Mouse (Mus musculus) limb, embryonic 15.5 days (tissue): ENCODE data around the gene Cyct. TPM values are rescaled to one million over a fixed set of nuclear protein-coding genes. Genes with fewer than 3 reads are reported as not detected.

Experiments used
- ATAC-seq: fragments of 200-750 bp; cut with Nextera tagmentation; 2 replicates; pipeline ENCODE4 v1.8.0; 2017; ENCODE audit warnings: low read depth, moderate TSS enrichment; ENCODE audit not compliant: insufficient number of reproducible peaks, low FRiP score, low TSS enrichment
- H3K27ac ChIP-seq: fragments of 300-500 bp; sonication (generic); 2 replicates; pipeline ENCODE4 v1.5.1; 2015; ENCODE audit warnings: moderate library complexity, mild to moderate bottlenecking, inconsistent platforms
- H3K27me3 ChIP-seq: fragments of 300-500 bp; sonication (generic); 2 replicates; pipeline ENCODE4 v1.6.1; 2015; ENCODE audit warnings: inconsistent platforms
- H3K36me3 ChIP-seq: fragments of 300-500 bp; sonication (generic); 2 replicates; pipeline ENCODE4 v1.6.1; 2015; ENCODE audit warnings: inconsistent platforms
- H3K4me1 ChIP-seq: fragments of 300-500 bp; sonication (generic); 2 replicates; pipeline ENCODE4 v1.6.1; 2015; ENCODE audit warnings: inconsistent platforms
- H3K4me2 ChIP-seq: fragments of 300-500 bp; sonication (generic); 2 replicates; pipeline ENCODE4 v1.6.1; 2015; ENCODE audit warnings: mild to moderate bottlenecking, inconsistent platforms
- H3K4me3 ChIP-seq: fragments of 300-500 bp; sonication (generic); 2 replicates; pipeline ENCODE4 v1.5.1; 2015; ENCODE audit warnings: mild to moderate bottlenecking, inconsistent platforms
- H3K9ac ChIP-seq: fragments of 300-500 bp; sonication (generic); 2 replicates; pipeline ENCODE4 v1.6.1; 2015; ENCODE audit warnings: inconsistent platforms
- H3K9me3 ChIP-seq: fragments of 300-500 bp; sonication (generic); 2 replicates; pipeline ENCODE4 v1.6.1; 2016; ENCODE audit warnings: inconsistent platforms
- WGBS: fragments of 180-500 bp; shearing (Covaris S2); methylation state at CpG from one replicate; pipeline ENCODE4 v1.1.7; 2015; 5-methylcytosine and 5-hydroxymethylcytosine counted together
- polyA plus RNA-seq: library from polyadenylated mRNA; unstranded; fragments of >200 nt; fragmentation: Nextera tagmentation; extraction: Ambion mirVana; gene quantifications from 2 replicates; pipeline ENCODE4 v1.2.1, GENCODE M21; 2015

Cyct gene
- polyA plus RNA-seq, 1 experiment from 2014 or later, result not detected

GRCm38 (mm10) chr2:76369821-76370655 is 9.8 kb upstream of the Cyct start, which contains the start of gene Rbm45:
Gene Rbm45, plus strand, starts transcription at chr2:76369984.
- Histone ChIP-seq H3K27ac (peak within 1 kb of the TSS; percentile 52; the same call in 1 of the 2 replicates), H3K4me1 (peaks cover 8% of the 10 kb centered on the region), H3K27me3 (no peaks in the 10 kb centered on the region), H3K4me3 (peak within 1 kb of the TSS; percentile 75), H3K4me2 (peak within 1 kb of the TSS; percentile 91), H3K9ac (peak within 1 kb of the TSS; percentile 76), H3K36me3 (peaks cover 18% of the 10 kb centered on the region), H3K9me3 (no peaks in the 10 kb centered on the region)
- under 1% methylated on average over 61 of the region's 61 CpGs for WGBS
- ATAC-seq, result peak; percentile 71; the same call in 1 of the 2 replicates

GRCm38 (mm10) chr2:76368861-76369660 is 8.8 kb upstream of the Cyct start:
- Histone ChIP-seq H3K4me1 (peaks cover 8% of the 10 kb centered on the region), H3K9me3 (no peaks in the 10 kb centered on the region), H3K36me3 (peaks cover 12% of the 10 kb centered on the region), H3K9ac (no peak overlapping the region), H3K27me3 (no peaks in the 10 kb centered on the region), H3K4me2 (peak overlapping the region; percentile 91; the same call in 1 of the 2 replicates), H3K27ac (no peak overlapping the region), H3K4me3 (no peak overlapping the region)
- 72% methylated on average over 13 of the region's 13 CpGs for WGBS
- ATAC-seq, result no peak

DNA sequence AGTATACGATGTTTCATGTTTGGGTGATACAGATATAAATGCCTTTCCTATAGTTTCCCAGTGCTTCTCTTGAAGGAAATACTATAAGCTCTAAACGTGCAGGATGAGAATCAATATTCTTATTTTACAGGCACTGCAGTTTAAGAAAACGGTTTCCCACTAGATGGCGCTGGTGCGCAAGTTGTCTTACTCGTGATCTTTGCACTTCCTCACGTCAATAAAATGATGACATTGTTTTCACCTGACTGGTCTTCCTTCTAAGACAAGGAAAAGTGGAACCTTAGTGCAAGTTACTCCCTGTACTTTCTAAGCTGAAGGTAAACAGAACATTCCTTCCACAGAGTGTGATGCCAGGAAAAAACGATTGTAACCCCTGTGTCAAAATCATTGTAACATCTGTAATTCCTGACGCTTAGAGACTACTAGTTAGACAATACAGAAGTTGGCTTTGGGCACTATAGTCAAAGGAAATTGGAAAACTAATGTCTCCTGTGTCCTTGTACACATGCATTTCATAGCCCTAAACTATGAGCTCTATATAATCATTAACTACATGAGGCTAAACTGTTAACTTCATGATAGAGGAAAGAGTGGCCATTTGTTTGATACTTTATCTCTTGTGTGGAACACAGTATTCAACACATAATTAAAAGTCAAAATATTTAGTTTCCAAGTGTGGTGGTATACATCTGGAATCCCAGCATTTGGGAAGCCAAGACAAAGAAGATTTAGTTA is 7.1 kb upstream of the Cyct start:
- Histone ChIP-seq H3K9ac (no peak overlapping the region), H3K4me2 (no peak overlapping the region), H3K36me3 (no peaks in the 10 kb centered on the region), H3K4me3 (no peak overlapping the region), H3K4me1 (peaks cover 8% of the 10 kb centered on the region), H3K27ac (no peak overlapping the region), H3K27me3 (no peaks in the 10 kb centered on the region), H3K9me3 (no peaks in the 10 kb centered on the region)
- ATAC-seq, result no peak
- 16% methylated on average over 9 of the region's 9 CpGs for WGBS

DNA sequence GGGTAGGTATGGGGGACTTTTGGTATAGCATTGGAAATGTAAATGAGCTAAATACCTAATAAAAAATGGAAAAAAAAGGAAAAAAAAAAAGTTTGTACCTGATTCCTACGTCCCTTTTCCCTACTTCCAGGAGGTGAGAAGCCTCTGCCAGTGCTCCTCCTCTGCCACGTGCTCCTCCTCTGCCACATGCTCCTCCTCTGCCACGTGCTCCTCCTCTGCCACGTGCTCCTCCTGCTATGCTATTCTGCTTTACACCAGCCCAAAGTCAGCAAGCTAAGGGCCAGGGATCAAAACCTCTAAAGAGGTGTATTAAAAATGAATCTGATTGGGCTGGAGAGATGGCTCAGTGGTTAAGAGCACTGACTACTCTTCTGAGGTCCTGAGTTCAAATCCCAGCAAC is 5.6 kb upstream of the Cyct start:
- H3K27me3 ChIP-seq, result no peaks in the 10 kb centered on the region
- 69% methylated on average over 4 of the region's 4 CpGs for WGBS
- no peak overlapping the region for H3K4me2 ChIP-seq
- no peak overlapping the region for H3K27ac ChIP-seq
- no peaks in the 10 kb centered on the region for H3K9me3 ChIP-seq
- H3K9ac ChIP-seq, result no peak overlapping the region
- H3K4me1 ChIP-seq, result peaks cover 5% of the 10 kb centered on the region
- no peak overlapping the region for H3K4me3 ChIP-seq
- ATAC-seq, result no peak
- no peaks in the 10 kb centered on the region for H3K36me3 ChIP-seq

- no peak for ATAC-seq
- Histone ChIP-seq H3K27me3 (no peaks in the 10 kb centered on the region), H3K36me3 (no peaks in the 10 kb centered on the region), H3K9me3 (no peaks in the 10 kb centered on the region), H3K4me1 (no peaks in the 10 kb centered on the region), H3K4me3 (no peak overlapping the region), H3K27ac (no peak overlapping the region), H3K4me2 (no peak overlapping the region), H3K9ac (no peak overlapping the region)
- WGBS, result 33% methylated on average over 2 of the region's 2 CpGs
Observed at GRCm38 (mm10) chr2:76362111-76362510, 1.9 kb upstream of the Cyct start.

DNA sequence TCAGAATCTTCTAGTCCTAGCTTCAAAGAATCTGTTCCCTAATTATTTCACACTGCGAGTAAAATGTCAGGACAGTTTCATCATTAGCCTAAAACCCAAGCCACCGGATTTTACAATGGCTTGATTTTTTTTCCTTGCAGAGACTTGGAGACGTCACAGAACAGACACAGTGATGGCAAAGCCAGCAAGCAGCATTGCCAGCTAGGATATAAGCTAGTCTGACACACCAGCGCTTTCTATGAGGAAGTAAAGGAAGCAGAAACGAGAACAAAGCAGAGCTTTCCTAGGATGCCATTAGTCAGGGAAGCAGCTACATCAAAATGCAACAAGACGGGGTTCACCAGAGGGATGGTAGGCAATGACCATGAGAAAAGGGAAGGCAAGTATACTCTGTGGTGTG is 12.4 kb downstream of the Cyct start:
- no peak overlapping the region for H3K4me3 ChIP-seq
- no peak overlapping the region for H3K9ac ChIP-seq
- H3K36me3 ChIP-seq, result no peaks in the 10 kb centered on the region
- no peak overlapping the region for H3K4me2 ChIP-seq
- ATAC-seq, result no peak
- no peaks in the 10 kb centered on the region for H3K4me1 ChIP-seq
- no peak overlapping the region for H3K27ac ChIP-seq
- 69% methylated on average over 6 of the region's 6 CpGs for WGBS
- H3K9me3 ChIP-seq, result no peaks in the 10 kb centered on the region
- H3K27me3 ChIP-seq, result no peaks in the 10 kb centered on the region

GRCm38 (mm10) chr2:76342146-76342545 is 18.1 kb downstream of the Cyct start:
- Histone ChIP-seq H3K4me2 (no peak overlapping the region), H3K9me3 (no peaks in the 10 kb centered on the region), H3K4me1 (peaks cover 8% of the 10 kb centered on the region; the same call in 1 of the 2 replicates), H3K4me3 (no peak overlapping the region), H3K9ac (no peak overlapping the region), H3K36me3 (no peaks in the 10 kb centered on the region), H3K27me3 (peaks cover 17% of the 10 kb centered on the region), H3K27ac (no peak overlapping the region)
- 83% methylated on average over 9 of the region's 9 CpGs for WGBS
- no peak for ATAC-seq

DNA sequence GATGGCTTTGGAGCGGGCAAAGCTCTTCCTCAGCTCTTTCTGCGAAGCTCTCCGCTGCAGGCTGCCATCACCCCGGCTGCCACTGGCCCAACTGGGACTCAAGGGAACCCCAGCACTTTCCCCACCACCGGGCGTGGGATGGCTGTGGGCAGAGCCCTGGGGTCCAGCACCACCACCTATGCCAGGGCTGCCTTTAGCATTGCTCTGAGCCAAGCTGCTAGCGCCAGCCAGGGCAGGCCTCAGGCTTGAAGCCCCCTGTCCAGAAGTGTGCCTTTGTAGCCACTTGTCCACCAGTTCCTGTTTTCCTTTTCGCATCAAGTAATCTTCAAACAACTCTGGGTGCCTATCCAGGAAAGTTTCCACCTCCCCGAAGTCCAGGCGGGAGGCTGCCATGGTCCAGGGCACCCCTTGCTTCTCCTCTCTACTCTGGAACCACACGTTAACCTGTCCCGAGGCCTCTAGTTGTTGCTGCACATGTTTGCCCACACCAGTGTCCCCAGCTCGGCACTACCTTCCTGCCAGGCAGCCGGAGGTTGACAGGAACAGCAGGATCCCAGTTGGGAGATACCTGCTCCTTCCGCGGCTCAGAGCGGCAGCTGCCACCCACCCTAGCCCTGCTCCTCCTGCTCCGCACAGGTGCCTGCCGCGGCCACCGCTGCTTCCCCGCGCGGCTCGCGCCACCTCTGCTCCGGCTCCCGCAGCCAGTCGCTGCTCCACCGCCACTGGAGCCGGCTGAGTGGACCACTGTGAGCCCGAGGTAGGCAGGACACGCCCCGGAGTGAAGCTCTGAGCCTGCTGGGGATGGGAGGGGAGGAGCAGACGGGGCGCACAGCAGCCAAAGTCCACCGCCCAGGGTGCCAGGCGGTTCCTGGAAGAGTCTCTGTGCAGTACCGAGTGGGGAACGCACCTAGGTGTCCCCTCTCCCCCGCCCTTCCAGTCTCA is 21.8 kb downstream of the Cyct start, which contains the start of gene Pde11a:
TSS of gene Pde11a (minus strand) at position 560 of the 942 bp plus-strand sequence.
- Histone ChIP-seq H3K27me3 (peaks cover 17% of the 10 kb centered on the region), H3K27ac (no peak within 1 kb of the TSS), H3K4me2 (peak within 1 kb of the TSS; percentile 93), H3K4me1 (peaks cover 8% of the 10 kb centered on the region; the same call in 1 of the 2 replicates), H3K4me3 (peak within 1 kb of the TSS; percentile 45), H3K9ac (peak within 1 kb of the TSS; percentile 37; the same call in 1 of the 2 replicates), H3K9me3 (no peaks in the 10 kb centered on the region), H3K36me3 (no peaks in the 10 kb centered on the region)
- WGBS, result 16% methylated on average over 40 of the region's 41 CpGs
- no peak; the same call in 1 of the 2 replicates for ATAC-seq

DNA sequence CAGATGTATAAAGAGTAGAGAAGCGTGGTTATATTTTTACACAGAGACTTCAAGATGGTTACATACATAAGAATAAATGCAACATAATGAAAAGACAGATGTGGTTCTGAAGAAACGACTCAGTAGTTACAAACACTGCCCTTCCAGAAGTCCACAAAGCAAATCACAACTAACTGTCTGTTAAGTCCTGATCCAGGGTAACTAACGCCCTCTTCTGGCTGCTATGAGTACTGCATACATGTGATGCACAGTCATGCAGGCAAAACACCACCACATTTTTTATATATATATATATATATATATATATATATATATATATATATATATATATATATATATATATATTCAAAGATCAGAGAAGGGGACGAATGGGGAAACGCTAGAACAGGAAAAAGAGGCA is 25.7 kb downstream of the Cyct start:
- H3K9ac ChIP-seq, result no peak overlapping the region
- H3K36me3 ChIP-seq, result no peaks in the 10 kb centered on the region
- no peak for ATAC-seq
- no peak overlapping the region for H3K4me3 ChIP-seq
- peaks cover 16% of the 10 kb centered on the region for H3K27me3 ChIP-seq
- H3K4me2 ChIP-seq, result no peak overlapping the region
- H3K4me1 ChIP-seq, result peaks cover 8% of the 10 kb centered on the region; the same call in 1 of the 2 replicates
- H3K27ac ChIP-seq, result no peak overlapping the region
- no peaks in the 10 kb centered on the region for H3K9me3 ChIP-seq
- WGBS, result 81% methylated on average over 5 of the region's 5 CpGs

GRCm38 (mm10) chr2:76332161-76332805 is 28.0 kb downstream of the Cyct start:
- no peak overlapping the region for H3K9ac ChIP-seq
- WGBS, result 66% methylated on average over 11 of the region's 11 CpGs
- H3K4me1 ChIP-seq, result no peaks in the 10 kb centered on the region
- ATAC-seq, result no peak
- no peak overlapping the region for H3K4me2 ChIP-seq
- no peaks in the 10 kb centered on the region for H3K36me3 ChIP-seq
- no peak overlapping the region for H3K4me3 ChIP-seq
- H3K27ac ChIP-seq, result no peak overlapping the region
- H3K9me3 ChIP-seq, result no peaks in the 10 kb centered on the region
- no peaks in the 10 kb centered on the region for H3K27me3 ChIP-seq
